Mouse (Mus musculus) forelimb bud, embryonic 11.5 days (tissue): ENCODE results near the gene Ppp1r10.

ENCODE experiments used
- DNase-seq: peaks from one replicate; pipeline ENCODE4 v3.0.0-alpha.2; 2012; ENCODE audit warnings: low read depth, low spot score

The Ppp1r10 gene

DNA sequence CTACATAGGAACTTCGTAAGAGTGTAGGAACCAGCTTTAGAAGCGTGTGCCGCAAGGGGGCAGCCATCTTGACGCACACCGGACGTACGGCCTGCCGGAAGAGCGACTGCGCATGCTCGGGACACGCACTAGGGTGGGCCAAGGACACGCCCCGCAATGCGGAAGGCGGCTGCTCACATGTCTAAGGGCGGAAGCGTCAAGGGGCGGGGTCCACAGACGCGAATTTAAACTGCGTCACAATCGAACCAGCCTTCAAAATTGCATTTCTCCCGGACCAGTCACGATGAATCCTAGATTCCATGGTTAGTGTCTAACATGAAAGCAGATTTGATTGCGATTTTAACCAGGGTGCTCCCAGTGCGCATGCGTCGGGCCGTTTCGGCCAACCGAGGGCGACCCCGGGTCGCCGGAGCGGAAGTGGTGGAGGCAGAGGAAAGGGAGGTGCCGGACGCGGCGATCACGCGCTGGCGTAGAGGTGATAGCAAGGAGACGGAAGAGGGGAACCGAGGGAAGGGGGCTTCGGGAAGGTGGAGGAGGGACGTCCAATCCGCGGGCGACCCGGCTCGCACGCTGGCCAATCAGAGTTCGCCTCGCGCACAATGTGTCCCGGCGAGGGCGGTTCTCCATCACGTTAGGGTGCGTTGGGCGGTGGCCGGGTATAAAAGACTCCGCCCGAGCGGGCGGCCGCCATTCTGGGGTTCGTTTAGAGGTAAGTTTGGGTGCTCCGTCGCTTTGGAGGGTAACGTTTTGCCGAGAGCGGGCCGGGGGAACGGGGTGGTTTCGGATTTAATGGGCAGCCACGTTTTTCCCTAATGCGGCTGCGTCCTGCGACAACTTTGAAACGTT is at the start of gene Ppp1r10, which contains the start of gene Mrps18b:
Gene Ppp1r10 (plus strand): TSS at position 138 of the 846 bp plus-strand sequence.
Gene Mrps18b (minus strand): TSS at position 93 of the 846 bp plus-strand sequence.
- DNase-seq = peak; percentile 99

DNA sequence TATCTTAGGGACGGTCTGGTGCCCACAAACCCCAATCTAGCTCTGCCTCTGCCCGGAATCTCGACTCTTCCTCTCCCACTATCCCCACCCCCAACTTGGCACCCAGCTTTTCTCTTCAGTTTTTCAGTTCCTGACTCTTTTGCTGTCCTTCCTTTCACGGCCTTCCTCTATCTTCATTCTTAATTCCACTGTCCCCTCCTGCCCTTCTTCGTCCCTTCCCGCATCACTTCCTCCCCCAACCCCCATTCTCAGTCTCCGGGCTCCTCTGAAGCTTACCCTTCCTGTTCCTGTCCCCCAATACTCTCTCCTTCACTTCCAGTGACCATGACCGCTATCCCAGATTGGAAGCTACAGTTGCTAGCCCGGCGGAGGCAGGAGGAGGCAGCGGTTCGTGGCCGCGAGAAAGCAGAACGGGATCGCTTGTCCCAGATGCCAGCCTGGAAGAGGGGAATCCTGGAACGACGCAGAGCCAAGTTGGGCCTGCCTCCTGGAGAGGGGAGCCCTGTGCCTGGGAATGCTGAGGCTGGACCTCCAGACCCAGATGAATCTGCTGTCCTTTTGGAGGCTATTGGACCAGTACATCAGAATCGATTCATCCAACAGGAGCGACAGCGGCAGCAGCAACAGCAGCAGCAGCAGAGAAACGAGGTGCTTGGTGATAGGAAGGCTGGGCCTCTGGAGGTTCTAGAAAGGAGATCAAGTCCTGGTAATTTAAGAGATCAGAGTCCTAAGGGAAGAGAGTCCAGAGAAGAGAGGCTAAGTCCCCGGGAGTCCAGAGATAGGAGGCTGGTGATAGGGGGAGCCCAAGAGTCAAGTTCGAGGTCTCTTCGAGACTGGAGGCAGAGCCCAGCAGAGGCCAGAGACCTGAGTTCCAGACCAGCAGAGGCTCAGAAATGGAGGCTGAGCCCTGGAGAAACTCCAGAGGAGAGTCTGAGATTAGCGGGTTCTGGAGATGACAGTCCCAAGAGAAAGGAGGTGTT is 49.0 kb upstream of the Ppp1r10 start:
- DNase-seq = no peak

DNA sequence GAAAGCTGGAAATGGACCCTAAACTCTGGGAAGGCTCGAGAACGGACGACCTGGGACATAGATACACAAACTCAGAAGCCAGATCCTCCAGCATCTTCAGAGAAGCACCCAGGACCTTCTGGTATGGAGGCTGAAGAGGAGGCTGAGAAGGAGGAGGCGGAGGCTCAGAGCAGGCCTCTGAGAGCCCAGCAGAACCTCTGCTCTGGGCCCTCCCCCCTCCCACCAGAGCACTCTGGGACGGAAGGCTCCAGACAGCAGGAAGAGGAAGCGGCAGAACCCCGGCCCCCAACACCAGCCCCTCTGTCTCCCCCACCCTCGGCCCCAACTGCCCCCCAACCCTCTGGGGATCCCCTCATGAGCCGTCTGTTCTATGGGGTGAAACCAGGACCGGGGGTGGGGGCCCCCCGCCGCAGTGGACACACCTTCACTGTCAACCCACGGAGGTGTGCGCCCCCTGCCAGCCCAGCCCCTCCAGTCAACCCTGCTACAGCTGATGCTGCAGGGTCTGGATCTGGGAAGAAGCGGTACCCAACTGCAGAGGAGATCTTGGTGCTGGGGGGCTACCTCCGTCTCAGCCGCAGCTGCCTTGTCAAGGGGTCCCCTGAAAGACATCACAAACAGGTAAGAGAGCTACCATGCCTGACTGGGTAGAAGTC is 47.9 kb upstream of the Ppp1r10 start:
- DNase-seq = no peak

DNA sequence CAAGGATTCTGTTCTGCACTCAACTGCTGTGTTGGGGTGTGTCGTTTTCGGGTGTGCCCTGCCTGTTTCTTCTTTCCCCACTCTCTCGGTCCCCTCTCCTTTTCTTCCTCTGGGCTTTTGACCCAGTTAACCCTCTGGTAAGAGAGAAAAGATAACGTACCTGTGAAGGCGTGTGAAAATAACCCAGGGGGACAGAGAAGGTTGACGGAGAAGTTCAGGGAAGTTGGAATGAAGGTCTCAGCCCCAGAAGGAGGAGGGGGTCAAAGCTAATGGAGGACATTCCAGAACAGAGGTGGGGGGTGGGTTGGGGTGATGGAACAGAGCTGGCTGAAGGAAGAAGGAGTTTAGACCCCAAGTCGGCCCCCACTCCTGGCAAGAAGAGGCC is 47.3 kb upstream of the Ppp1r10 start:
- DNase-seq = no peak

DNA sequence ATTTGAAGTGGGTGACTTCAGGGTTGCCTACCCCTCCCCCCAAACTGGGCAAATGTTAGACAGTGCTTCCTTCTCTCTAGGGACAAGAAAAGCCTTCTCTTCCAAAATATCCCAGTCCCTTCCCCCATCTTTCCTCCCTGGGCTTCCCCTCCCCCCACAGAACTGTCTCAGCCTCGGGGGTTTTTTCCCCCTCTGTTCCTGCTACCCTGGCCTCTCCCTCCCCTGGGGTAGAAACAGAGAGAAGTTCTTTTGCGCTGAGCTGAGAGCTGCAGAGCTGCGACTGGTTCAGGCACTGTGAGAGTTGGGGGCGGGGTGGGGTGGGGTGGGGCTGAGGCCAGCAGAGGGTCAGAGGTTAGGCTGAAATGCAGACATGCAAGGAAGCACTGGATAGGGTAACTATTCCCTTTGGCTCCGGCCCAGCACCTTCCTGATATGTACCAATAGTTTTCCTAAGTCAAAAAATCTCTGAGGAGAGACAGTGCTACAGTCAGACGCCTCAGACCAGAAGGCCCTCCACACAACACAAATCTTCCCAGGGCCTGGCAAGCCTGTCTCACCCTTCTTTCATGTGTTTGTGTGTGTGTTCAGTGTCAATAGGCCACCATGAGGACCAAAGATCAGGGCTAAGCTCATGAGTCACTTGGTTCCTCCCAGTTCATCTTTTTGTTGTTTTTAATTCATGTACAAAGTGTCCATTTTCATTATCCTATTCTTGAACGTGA is 46.7 kb upstream of the Ppp1r10 start:
- DNase-seq = no peak

DNA sequence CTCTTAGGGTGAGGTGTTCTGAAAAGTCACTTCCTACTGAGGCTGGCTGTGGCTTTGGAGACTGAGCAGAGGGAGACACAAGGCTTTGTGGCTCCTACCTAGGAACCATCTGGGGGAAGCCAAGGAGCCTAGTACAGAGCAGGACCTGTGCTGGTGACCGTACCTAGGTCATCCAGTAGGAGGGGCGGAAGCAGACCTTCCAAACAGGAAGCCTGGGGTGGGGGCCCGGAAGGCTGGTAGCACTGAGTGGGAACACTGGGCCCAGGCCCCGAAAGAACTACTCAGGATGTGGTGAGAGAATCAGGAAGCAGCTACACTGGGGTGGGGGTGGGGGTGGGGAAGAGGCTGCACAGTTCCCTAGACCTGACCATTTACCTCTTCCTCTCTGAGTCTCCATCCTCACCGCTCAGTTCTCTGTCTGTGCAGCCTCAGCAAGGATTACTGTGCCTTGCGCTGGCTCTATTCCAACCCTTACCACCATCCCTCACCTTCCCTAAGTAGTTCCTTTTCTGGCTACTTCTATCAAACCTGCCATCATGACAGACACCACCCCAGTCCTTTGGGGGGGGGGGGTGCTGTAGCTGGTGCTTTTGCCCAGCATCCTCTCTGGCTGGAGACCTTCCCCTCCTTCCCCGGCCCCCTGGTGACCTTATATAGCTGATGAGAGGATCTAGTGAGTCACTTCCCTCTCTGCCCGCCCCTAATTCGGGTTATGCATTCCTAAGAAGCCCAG is 45.9 kb upstream of the Ppp1r10 start:
- no peak for DNase-seq

DNA sequence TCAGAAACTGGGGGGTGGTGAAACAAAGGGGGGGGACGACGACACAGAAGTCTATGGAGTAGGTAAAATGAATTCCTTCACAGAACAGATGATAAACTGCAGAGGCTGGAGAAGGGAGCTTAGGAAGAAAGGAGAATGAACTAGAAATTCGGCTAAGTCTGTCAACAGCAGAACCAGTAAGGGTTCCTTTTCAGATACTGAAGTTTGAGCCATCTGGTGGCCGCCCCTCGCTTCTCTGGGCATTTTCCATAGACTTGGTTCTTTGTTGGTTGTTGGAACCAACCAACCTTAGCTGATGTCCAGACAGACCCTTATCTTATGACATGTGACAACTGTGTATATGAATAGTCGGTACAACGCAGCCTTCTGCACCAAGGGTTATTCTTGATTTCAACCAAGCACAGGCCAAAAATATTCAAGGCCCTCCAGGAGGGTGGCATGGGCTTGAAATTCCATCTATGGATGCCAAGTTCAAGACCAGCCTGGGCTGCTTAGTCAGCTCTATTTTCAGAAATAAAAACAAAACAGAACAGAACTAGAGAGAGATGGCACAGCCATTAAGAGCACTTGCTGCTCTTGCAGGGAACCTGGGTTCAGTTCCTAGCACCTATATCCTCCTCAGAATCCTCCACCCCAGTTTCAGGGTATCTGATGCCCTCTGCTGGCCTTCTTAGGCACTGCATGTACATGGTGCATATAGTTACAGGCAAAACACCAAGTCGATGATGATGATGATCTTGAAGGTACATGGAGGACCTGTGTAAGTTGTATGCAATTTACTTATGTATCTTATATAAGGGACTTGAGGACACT is 45.1 kb upstream of the Ppp1r10 start:
- DNase-seq = no peak

DNA sequence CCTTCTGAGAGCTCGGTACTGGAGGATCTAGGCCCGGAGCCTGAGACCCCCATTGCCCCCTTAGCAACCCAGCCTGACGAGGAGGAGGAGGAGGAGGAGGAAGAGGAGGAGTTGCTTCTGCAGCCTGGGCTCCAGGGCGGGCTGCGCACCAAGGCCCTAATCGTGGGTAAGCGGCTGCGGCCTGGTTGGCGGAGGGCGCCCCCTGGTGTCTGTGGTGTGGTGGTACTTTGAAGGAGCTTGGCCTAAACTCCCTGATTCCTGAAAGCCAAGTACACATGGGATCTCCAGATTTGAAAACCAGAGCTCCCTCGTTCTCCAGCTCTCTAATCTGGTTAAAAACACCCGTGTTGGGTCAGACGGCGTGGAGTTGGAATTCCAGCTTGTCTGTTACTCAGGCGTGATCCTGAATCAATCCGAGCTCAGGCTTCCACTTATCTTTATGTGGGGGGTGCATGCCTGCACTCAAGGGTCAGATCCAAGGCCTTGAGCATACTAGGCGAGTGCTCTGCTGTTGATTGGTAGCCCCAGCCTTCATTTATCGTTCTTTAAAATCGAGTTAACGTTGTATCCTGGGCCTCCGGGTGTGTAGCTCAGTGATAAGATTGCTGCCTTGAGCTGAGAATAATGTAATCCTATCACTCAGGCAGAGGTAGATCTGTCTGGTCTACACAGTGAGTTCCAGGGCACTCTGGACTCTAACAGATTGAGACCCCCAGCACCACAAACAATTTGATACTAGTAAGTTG is 42.3 kb upstream of the Ppp1r10 start:
- peak; percentile 79 for DNase-seq

DNA sequence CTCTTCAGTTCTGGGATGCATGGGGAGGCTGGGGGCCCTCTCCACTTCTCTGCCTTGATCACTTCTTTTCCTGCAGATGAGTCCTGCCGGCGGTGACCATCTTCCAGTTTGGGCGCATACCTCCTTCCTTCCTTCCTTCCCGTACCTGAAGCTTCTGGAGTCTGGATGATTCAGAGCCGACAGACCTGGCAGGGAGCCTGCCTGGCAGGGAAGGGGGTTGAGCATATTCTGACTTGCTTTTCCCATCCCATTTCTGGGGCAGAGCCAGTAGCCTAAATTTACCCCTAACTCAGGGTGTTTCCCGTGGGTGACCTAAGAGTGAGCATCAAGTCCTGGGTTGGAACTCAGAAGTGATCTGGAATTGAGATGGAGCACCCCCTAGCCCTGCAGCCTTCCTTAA is 41.5 kb upstream of the Ppp1r10 start:
- DNase-seq = no peak

DNA sequence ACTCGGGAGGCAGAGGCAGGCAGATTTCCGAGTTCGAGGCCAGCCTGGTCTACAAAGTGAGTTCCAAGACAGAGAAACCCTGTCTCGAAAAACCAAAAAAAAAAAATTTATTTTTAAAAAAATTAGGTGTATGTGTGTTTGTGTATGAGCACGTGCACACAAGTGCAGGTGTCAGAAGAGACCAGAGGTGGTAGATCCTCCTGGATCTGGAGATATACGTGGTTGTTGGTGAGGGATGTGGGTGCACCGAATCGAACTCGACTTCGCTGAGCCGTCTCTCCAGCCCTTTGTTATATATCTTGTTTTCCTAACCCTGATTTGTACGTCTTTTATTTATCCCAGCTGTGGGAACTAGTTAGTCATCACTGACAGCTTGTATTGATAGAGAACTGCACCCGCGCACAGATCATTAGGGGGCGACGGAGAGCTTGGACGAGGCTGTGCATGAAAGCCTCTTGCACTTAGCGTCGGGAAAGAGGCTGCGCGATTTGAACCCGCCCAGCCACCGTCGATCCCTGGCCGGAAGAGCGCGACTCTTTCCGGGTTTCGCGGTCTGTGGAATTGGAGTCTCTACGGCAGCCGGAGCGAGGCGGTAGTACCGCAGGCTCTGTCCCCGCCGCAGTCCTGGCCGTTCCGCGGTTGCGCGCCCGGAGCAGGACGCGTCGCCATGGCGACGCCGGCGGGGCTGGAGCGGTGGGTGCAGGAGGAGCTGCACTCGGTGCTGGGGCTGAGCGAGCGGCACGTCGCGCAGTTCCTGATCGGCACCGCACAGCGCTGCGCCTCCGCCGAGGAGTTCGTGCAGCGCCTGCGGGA is 36.8 kb upstream of the Ppp1r10 start, which contains the start of gene Dhx16:
Gene Dhx16 (plus strand): TSS at position 575 of the 813 bp plus-strand sequence.
- peak; percentile 95 for DNase-seq

DNA sequence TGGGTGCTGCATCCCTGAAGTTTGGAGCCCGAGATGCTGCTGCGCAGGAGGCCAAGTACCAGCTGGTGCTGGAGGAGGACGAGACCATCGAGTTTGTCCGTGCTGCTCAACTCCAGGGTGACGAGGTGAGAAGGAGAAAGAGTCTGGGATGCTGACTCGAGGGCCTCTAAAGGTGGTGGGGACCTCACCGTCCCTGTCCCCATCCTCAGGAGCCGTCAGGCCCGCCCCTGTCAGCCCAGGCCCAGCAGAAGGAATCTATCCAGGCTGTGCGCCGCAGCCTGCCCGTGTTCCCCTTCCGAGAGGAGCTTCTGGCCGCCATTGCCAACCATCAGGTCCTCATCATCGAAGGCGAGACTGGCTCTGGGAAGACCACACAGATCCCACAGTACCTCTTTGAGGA is 33.3 kb upstream of the Ppp1r10 start:
- DNase-seq = no peak

DNA sequence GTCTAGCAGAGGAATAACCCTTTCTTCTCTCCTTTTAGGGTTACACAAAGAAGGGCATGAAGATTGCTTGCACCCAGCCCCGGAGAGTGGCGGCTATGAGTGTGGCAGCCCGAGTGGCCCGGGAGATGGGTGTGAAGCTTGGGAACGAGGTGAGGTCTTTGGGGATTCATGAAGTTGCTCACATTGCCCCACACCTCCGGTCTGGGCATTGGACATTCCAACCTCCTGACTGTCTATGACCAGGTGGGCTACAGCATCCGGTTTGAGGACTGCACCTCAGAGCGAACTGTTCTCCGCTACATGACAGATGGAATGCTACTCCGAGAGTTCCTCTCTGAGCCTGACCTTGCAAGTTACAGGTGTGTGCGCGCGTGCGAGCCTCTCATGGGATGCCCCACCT is 32.5 kb upstream of the Ppp1r10 start:
- no peak for DNase-seq

DNA sequence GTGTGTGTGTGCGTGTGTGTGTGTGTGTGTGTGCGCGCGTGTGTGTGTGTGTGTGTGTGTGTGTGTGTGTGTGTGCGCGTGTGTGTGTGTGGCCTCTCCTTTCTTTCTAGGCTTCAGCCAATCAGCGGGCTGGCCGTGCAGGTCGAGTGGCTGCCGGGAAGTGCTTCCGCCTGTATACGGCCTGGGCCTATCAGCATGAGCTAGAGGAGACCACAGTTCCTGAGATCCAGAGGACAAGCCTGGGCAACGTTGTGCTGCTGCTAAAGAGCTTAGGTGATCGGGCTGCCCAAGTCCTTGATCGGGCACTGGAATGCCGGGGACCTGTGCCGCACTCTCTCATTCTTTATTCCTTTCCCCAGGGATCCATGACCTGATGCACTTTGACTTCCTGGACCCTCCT is 28.5 kb upstream of the Ppp1r10 start:
- DNase-seq = no peak

DNA sequence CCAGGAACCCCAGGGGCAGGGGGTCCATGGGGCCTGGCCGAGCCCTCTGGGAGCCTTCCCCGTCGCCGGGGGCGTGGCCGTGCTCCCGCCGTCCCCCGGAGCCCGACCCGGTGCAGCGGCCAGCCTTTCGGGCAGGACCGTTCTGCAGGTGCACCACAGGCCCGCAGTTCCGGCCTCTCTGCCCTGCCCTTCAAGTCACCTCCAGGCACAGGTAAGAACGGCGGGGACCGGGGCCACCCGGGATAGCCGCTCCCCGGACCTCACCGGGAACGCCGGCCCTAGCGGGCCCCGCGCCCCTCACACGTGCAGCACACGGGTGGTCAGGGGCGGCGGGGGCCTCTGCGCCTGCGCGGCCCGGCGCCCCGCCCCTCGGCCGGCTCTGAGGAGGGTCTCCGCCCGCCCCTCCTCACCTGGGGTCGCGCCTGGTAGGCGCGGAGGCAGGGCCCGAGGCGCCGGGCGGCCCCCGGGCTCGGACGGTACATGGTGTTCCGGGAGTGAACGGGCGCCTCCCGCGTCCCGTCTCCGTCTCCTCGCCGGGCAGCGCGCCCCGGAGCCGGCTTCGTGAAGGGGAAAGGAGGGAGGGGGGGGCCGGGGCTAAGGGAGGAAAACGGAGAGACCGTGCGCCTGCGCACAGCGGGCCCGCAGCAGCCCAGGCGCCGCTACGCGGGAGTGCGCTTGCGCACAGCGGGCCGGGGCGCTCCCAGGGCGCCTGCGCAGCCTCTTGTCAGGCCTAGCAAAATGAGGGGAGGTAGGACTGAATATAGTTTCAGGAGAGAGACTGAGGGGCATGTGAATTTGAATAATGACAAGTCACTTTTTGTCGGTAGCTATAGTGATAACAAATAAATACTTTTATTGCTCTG is 19.2 kb upstream of the Ppp1r10 start, which contains the start of gene 2310061I04Rik:
Gene 2310061I04Rik (minus strand): TSS at position 651 of the 863 bp plus-strand sequence.
- peak; percentile 93 for DNase-seq

DNA sequence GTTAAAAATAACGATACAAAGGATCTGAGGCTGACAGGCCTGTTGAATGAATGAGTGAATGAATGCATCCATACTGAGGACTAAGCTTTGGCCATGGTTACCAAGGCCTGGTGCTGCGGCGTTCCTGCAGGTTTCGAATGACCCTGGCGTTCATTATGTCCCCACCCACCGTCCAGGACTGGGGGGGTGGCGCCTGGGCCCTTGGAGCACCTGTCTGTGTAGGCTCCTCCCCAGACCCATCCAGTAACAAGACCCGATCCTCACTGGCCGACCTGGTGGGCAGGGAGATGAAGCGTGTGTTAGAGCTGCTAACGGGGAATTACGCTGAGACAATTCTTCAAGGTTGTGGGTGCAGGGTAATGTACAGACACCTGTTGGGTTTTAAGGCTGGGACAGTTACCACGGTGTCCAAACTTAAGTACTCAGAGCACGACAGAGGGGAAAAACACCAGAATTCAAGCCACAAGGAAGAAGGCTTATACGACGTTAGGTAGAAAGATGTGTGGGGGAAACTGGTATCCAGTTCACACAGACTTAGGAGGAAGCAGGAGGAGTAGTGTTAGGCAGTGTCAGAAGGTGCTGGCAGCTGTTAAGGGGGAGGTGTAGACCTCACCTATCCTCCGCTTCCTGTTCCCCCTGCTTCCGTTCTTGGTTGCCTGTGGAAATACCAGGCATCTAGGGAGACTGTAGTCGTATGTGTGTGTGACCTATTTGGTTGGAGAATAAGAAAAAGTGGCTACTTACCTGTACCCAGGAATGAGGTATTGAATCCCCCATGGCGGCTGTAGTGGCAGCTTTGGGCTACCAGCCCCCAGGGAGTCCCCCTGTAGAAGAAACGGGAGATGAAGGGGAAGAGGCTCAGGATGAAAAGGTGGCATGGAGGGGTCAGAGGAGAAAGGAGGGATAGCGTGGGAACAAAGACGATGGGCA is 18.3 kb upstream of the Ppp1r10 start:
- no peak for DNase-seq

DNA sequence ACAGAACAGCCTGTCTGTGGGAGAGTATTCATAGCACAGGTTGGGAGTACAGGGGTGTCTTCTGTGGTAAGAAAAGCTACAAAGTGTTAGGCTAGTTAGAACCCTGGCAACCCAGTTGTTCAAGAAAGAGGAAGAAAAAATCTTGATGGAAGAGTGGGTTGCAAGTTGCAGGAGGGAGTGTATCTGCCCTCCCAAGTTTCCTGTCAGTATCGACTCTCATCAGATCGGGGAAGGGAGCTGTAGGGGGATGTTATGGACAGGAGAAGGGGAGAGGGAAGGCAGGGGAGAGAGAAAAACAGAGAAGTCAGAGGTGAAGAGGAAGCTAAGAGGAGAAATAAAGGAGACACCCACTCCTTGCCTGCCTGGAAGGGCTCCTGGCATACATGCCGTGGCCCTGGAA is 15.6 kb upstream of the Ppp1r10 start:
- DNase-seq = no peak
